Mouse (Mus musculus) heart, postnatal 0 days (tissue): Measurements from ENCODE around the gene Itpkc. TPM values are rescaled to one million over a fixed set of nuclear protein-coding genes. Genes with fewer than 3 reads are reported as not detected.

Experiments
- ATAC-seq: fragments of 200-750 bp; cut with Nextera tagmentation; 2 replicates; pipeline ENCODE4 v1.8.0; 2017; ENCODE audit warnings: low read depth, moderate number of reproducible peaks, moderate library complexity; ENCODE audit not compliant: insufficient read depth
- DNase-seq: peaks from one replicate; pipeline ENCODE4 v3.0.0-alpha.2; 2016; ENCODE audit warnings: low spot score
- H3K27ac ChIP-seq: fragments of 300-500 bp; sonication (generic); 2 replicates; pipeline ENCODE4 v1.5.1; 2014; ENCODE audit warnings: low read depth, mild to moderate bottlenecking
- H3K27me3 ChIP-seq: fragments of 300-500 bp; sonication (generic); 2 replicates; pipeline ENCODE4 v1.6.1; 2014; ENCODE audit warnings: low read length, mixed read lengths; ENCODE audit not compliant: control insufficient read depth, insufficient read depth
- H3K36me3 ChIP-seq: fragments of 300-500 bp; sonication (generic); replicated peaks from 2 replicates; pipeline ENCODE4 v1.6.1; 2014; ENCODE audit warnings: low read length, mixed read lengths; ENCODE audit not compliant: control insufficient read depth, insufficient read depth
- H3K4me1 ChIP-seq: fragments of 300-500 bp; sonication (generic); 2 replicates; pipeline ENCODE4 v1.6.1; 2014; ENCODE audit warnings: antibody characterized with exemption; ENCODE audit not compliant: control insufficient read depth, insufficient read depth
- H3K4me2 ChIP-seq: fragments of 300-500 bp; sonication (generic); 2 replicates; pipeline ENCODE4 v1.6.1; 2014; ENCODE audit warnings: low read depth, mild to moderate bottlenecking, low read length, moderate library complexity
- H3K4me3 ChIP-seq: fragments of 300-500 bp; sonication (generic); 2 replicates; pipeline ENCODE4 v1.5.1; 2014; ENCODE audit warnings: low read depth, low read length
- H3K9ac ChIP-seq: fragments of 300-500 bp; sonication (generic); replicated peaks from 2 replicates; pipeline ENCODE4 v1.6.1; 2014; ENCODE audit warnings: low read depth, low read length, mixed read lengths
- H3K9me3 ChIP-seq: fragments of 300-500 bp; sonication (generic); replicated peaks from 2 replicates; pipeline ENCODE4 v1.6.1; 2016; ENCODE audit warnings: low read length; ENCODE audit not compliant: control insufficient read depth
- CTCF ChIP-seq: IDR thresholded peaks from 2 replicates; pipeline ENCODE4 v1.5.1; 2016; ENCODE audit warnings: antibody characterized with exemption, control low read depth, low read depth
- EP300 ChIP-seq: IDR thresholded peaks from 2 replicates; pipeline ENCODE4 v1.6.1; 2016; ENCODE audit warnings: antibody characterized with exemption, low read depth
- WGBS: fragments of 180-500 bp; shearing (Covaris S2); extraction: QIAGEN DNeasy Blood & Tissue Kit; methylation state at CpG from one replicate; pipeline ENCODE4 v1.1.7; 2014; 5-methylcytosine and 5-hydroxymethylcytosine counted together
- polyA plus RNA-seq: library from polyadenylated mRNA; unstranded; fragments of >200 nt; fragmentation: Nextera tagmentation; extraction: Ambion mirVana; gene quantifications from 2 replicates; pipeline ENCODE4 v1.2.1, GENCODE M21; 2015
- total RNA-seq: library from RNA; depleted of rRNA; stranded (reverse); fragments of >200 nt; gene quantifications from 2 replicates; pipeline ENCODE4 v1.2.3, GENCODE M21; 2014; ENCODE audit warnings: low replicate concordance

The Itpkc gene
- total and polyA plus RNA-seq, 2 experiments from 2014 or later, result 1.3 to 14.7 TPM

DNA sequence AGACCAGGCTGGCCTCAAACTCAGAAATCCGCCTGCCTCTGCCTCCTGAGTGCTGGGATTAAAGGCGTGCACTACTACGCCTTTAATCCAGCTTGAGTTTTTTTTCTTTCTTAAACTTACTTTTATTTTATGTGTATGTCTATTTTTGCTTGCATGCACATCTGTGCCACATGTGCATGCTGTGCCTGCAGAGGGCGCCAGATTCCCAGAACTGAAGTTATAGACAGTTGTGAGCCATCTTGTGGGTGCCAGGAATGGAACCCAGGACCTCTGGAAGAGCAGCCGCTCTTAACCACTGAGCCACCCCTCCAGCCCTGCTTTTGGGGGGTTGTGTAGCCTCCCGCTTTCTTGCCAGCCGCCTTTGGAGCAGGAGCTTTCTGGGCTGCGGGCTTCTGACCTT is 43.0 kb upstream of the Itpkc start:
- H3K4me3 ChIP-seq, result no peak overlapping the region
- no peak overlapping the region for H3K9ac ChIP-seq
- no peaks in the 10 kb centered on the region for H3K9me3 ChIP-seq
- H3K27ac ChIP-seq, result no peak overlapping the region
- no peaks in the 10 kb centered on the region for H3K27me3 ChIP-seq
- ATAC-seq (no peak), DNase-seq (no peak)
- H3K4me2 ChIP-seq, result no peak overlapping the region
- WGBS, result 91% methylated on average over 8 of the region's 8 CpGs
- no peaks in the 10 kb centered on the region for H3K4me1 ChIP-seq
- peaks cover 29% of the 10 kb centered on the region for H3K36me3 ChIP-seq
- TF ChIP-seq EP300 (no peak), CTCF (no peak)

DNA sequence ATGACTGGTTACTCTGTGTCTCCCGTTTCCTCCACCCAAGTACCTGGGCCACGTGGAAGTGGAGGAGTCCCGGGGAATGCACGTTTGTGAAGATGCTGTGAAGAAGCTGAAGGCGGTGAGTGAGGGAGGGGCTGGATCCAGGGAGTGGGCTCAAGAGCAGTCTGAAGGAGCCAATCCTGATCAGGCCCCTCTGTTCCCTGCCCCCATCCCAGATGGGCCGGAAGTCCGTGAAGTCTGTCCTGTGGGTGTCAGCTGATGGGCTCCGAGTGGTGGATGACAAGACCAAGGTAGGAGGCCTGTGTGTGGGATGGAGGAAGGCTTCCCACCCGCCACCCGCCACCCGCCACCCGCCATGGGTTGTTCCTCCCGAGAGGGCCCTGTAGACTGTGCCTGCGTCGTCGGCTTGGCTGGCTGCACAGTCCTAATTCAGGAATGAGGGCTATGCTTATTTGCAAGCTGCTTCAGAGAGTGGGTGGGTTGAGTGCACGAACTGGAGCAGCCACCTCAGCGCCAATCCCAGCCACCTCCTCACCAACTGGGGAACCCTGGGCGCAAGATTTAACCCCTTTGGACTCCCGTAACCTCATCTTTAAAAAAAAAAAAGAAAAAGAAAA is 38.2 kb upstream of the Itpkc start:
- Histone ChIP-seq H3K36me3 (peaks cover 21% of the 10 kb centered on the region), H3K27ac (no peak overlapping the region)
- no peak for DNase-seq

DNA sequence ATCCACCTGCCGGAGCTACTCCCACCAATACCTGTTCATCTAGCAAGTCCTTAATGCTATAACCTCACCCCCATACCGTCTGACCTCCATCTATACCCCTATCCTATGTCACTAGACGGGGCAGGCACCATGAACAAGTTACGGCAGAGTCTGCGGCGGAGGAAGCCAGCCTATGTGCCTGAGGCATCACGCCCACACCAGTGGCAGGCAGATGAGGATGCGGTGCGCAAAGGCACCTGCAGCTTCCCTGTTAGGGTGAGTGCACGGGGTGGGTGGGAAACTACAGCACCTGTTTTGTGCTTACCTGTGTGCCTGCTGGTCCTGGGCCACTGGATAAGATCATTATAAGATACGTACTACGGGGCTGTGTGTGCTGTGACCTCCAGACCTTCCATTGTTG is 36.3 kb upstream of the Itpkc start:
- Histone ChIP-seq H3K4me2 (no peak overlapping the region), H3K36me3 (peaks cover 21% of the 10 kb centered on the region), H3K27me3 (no peaks in the 10 kb centered on the region), H3K27ac (no peak overlapping the region), H3K9me3 (no peaks in the 10 kb centered on the region), H3K9ac (no peak overlapping the region), H3K4me1 (0 out of 2 replicates have a peak, but pooled peaks cover 2% of the 10 kb centered on the region), H3K4me3 (no peak overlapping the region)
- DNase-seq (no peak), ATAC-seq (no peak)
- 91% methylated on average over 12 of the region's 12 CpGs for WGBS
- TF ChIP-seq CTCF (no peak), EP300 (no peak)

More for the DNA sequence above, 38.2 kb upstream of the Itpkc start:
- no peak for TF ChIP-seq CTCF
- TF ChIP-seq EP300, result no peak
- Histone ChIP-seq H3K9ac (no peak overlapping the region), H3K9me3 (no peaks in the 10 kb centered on the region), H3K27me3 (no peaks in the 10 kb centered on the region), H3K4me2 (peak overlapping the region; percentile 40), H3K4me1 (no peaks in the 10 kb centered on the region), H3K4me3 (no peak overlapping the region)
- 0 out of 2 replicates have a peak, but pooled peaks have one; percentile 28 for ATAC-seq
- WGBS, result 43% methylated on average over 20 of the region's 20 CpGs

DNA sequence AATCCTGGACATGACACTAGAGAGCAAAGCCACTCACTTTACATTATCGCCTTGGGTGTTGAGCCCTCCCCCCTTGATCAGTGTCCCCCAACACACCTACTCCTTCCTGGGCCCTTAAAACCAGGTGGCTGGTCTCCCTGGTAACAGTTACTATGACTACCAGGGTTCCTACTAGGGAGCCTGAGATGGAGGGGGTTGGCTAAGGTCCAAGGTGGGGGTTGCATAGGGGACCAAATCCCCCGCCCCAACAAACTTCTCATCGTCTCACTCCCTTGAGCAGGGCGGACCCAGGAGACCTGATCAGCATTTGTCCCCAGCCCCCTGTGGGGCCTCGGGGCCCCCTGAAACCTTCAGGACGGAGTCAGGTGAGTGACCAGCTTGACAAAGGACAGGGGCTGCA is 33.4 kb upstream of the Itpkc start:
- DNase-seq, result no peak
- Histone ChIP-seq H3K36me3 (0 out of 2 replicates have a peak, but pooled peaks cover 5% of the 10 kb centered on the region), H3K27ac (no peak overlapping the region), H3K9ac (no peak overlapping the region), H3K4me1 (peaks cover 15% of the 10 kb centered on the region; the same call in 1 of the 2 replicates), H3K9me3 (no peaks in the 10 kb centered on the region), H3K27me3 (no peaks in the 10 kb centered on the region), H3K4me3 (no peak overlapping the region), H3K4me2 (no peak overlapping the region)
- 82% methylated on average over 6 of the region's 6 CpGs for WGBS
- no peak for ATAC-seq
- TF ChIP-seq EP300 (no peak), CTCF (no peak)

DNA sequence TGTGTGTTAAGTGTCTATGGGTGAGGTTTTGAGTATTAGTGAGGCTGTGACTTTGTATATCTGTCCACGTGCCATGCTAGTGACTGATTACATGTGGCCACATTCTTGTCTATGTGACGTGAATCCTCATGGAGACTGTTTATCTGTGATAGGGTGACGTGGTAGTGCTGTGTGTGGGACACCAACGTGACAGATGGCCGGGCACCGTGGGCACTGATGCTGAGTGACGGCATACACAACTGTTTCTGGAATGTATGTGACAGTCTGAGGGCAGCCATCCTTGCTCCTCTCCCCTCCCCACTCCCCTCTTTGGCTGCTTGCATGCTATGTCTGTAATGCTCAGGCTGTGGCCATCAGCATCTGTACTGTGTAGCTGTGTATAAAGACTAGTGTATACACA is 32.4 kb upstream of the Itpkc start:
- ATAC-seq (no peak), DNase-seq (no peak)
- 68% methylated on average over 7 of the region's 7 CpGs for WGBS
- TF ChIP-seq CTCF (no peak), EP300 (no peak)
- H3K4me2 ChIP-seq, result no peak overlapping the region
- no peak overlapping the region for H3K9ac ChIP-seq
- 0 out of 2 replicates have a peak, but pooled peaks cover 5% of the 10 kb centered on the region for H3K36me3 ChIP-seq
- H3K4me3 ChIP-seq, result no peak overlapping the region
- H3K27ac ChIP-seq, result no peak overlapping the region
- H3K9me3 ChIP-seq, result no peaks in the 10 kb centered on the region
- peaks cover 15% of the 10 kb centered on the region; the same call in 1 of the 2 replicates for H3K4me1 ChIP-seq
- H3K27me3 ChIP-seq, result no peaks in the 10 kb centered on the region

DNA sequence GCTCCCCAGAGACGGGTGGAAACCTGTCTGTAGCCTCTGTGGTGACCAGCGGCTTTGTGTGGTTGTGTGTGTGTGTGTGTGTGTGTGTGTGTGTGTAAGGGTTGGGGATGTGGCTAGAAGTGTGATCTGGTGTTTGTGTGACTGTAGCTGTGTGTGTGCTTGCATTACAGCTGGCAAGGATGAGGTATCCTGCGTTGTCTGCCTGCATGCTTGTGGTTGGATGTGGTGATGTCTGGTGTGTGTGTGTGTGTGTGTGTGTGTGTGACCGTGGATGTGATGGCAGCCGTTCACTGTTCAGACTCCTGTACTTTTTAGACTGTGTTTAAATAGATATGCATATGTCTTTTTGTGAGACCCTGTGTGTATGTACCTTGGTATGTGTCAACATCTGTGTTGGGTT is 31.3 kb upstream of the Itpkc start:
- TF ChIP-seq EP300, result no peak
- peak overlapping the region; percentile 89 for H3K9ac ChIP-seq
- no peak for ATAC-seq
- no peaks in the 10 kb centered on the region for H3K27me3 ChIP-seq
- DNase-seq, result no peak
- 0 out of 2 replicates have a peak, but pooled peaks cover 5% of the 10 kb centered on the region for H3K36me3 ChIP-seq
- H3K4me3 ChIP-seq, result peak overlapping the region; percentile 87
- peaks cover 15% of the 10 kb centered on the region; the same call in 1 of the 2 replicates for H3K4me1 ChIP-seq
- peak overlapping the region; percentile 88 for H3K4me2 ChIP-seq
- H3K27ac ChIP-seq, result no peak overlapping the region
- 42% methylated on average over 5 of the region's 5 CpGs for WGBS
- no peaks in the 10 kb centered on the region for H3K9me3 ChIP-seq
